Mouse (Mus musculus) megakaryocyte, embryonic 14.5 days (primary cell): ENCODE measurements around the gene Shank3. TPM values are rescaled to one million over a fixed set of nuclear protein-coding genes. Genes with fewer than 3 reads are reported as not detected.

ENCODE experiments used
- H3K27me3 ChIP-seq: replicated peaks from 2 replicates; pipeline ENCODE3; 2012; ENCODE audit warnings: inconsistent platforms
- H3K36me3 ChIP-seq: replicated peaks from 2 replicates; pipeline ENCODE3; 2012; ENCODE audit warnings: low read length, inconsistent platforms, mixed read lengths
- H3K4me1 ChIP-seq: 2 replicates; pipeline ENCODE4 v1.6.1; 2012; ENCODE audit warnings: inconsistent platforms
- H3K4me3 ChIP-seq: replicated peaks from 2 replicates; pipeline ENCODE3; 2012; ENCODE audit warnings: moderate library complexity, mild to moderate bottlenecking, inconsistent platforms
- H3K9me3 ChIP-seq: 2 replicates; pipeline ENCODE4 v1.6.1; 2012; ENCODE audit warnings: inconsistent platforms
- FLI1 ChIP-seq: IDR thresholded peaks from 2 replicates; pipeline ENCODE4 v1.6.1; 2012; ENCODE audit warnings: low read length, inconsistent platforms, mixed read lengths
- GATA1 ChIP-seq: IDR thresholded peaks from 3 replicates; pipeline ENCODE4 v1.6.1; 2012; ENCODE audit warnings: mixed read lengths, low read length, inconsistent platforms, borderline replicate concordance
- polyA plus RNA-seq: library from polyadenylated mRNA; stranded (reverse); fragments of >175 nt; gene quantifications from 2 replicates; pipeline ENCODE4 v1.2.3, GENCODE M21; 2012; ENCODE audit warnings: low replicate concordance; ENCODE audit not compliant: insufficient read depth

Shank3 gene
- polyA plus RNA-seq, 1 experiment: 37.4 TPM

DNA sequence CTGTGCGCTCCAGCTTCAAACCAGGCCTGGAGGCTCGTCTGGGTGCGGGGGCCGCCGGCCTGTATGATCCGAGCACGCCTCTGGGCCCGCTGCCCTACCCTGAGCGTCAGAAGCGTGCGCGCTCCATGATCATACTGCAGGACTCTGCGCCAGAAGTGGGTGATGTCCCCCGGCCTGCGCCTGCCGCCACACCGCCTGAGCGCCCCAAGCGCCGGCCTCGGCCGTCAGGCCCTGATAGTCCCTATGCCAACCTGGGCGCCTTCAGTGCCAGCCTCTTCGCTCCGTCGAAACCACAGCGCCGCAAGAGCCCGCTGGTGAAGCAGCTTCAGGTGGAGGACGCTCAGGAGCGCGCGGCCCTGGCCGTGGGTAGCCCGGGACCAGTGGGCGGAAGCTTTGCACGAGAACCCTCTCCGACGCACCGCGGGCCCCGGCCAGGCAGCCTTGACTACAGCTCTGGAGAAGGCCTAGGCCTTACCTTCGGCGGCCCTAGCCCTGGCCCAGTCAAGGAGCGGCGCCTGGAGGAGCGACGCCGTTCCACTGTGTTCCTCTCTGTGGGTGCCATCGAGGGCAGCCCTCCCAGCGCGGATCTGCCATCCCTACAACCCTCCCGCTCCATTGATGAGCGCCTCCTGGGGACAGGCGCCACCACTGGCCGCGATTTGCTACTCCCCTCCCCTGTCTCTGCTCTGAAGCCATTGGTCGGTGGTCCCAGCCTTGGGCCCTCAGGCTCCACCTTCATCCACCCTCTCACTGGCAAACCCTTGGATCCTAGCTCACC, 48.6 kb downstream of the Shank3 start:
- Histone ChIP-seq H3K36me3 (peaks cover 100% of the 10 kb centered on the region), H3K4me3 (no peak overlapping the region), H3K9me3 (no peaks in the 10 kb centered on the region), H3K4me1 (peaks cover 4% of the 10 kb centered on the region; the same call in 1 of the 2 replicates), H3K27me3 (no peaks in the 10 kb centered on the region)
- TF ChIP-seq GATA1: no peak
- TF ChIP-seq FLI1: no peak

DNA sequence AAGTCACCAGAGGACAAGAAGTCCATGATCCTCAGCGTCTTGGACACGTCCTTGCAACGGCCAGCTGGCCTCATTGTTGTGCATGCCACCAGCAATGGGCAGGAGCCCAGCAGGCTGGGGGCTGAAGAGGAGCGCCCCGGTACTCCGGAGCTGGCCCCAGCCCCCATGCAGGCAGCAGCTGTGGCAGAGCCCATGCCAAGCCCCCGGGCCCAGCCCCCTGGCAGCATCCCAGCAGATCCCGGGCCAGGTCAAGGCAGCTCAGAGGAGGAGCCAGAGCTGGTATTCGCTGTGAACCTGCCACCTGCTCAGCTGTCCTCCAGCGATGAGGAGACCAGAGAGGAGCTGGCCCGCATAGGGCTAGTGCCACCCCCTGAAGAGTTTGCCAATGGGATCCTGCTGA, 49.4 kb downstream of the Shank3 start:
- Histone ChIP-seq H3K27me3 (no peaks in the 10 kb centered on the region), H3K36me3 (peaks cover 99% of the 10 kb centered on the region), H3K4me1 (peaks cover 9% of the 10 kb centered on the region; the same call in 1 of the 2 replicates), H3K4me3 (no peak overlapping the region), H3K9me3 (no peaks in the 10 kb centered on the region)
- no peak for TF ChIP-seq GATA1
- TF ChIP-seq FLI1: no peak

DNA sequence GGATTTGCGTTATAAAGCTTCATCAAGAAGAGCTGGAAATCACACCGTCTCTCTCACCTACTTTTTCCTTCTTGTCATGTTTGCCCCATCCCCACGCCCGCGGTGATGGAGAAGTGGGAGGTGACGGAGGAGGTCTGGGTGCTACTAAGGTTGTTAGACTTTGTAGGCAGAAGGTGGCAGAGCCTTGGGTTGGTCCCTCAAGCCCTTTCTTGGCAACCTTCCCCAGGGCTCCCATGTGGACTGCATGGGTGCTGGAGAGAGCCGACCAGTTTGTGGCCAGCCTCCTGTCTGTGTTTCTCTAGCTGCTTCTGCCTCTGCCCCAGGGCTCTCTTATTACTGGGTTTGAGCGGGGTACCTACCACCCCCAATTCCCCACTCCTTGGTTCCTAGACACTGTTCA, 51.1 kb downstream of the Shank3 start:
- Histone ChIP-seq H3K9me3 (no peaks in the 10 kb centered on the region), H3K36me3 (peaks cover 99% of the 10 kb centered on the region), H3K4me3 (no peak overlapping the region), H3K27me3 (no peaks in the 10 kb centered on the region), H3K4me1 (peaks cover 22% of the 10 kb centered on the region)
- TF ChIP-seq GATA1: no peak

DNA sequence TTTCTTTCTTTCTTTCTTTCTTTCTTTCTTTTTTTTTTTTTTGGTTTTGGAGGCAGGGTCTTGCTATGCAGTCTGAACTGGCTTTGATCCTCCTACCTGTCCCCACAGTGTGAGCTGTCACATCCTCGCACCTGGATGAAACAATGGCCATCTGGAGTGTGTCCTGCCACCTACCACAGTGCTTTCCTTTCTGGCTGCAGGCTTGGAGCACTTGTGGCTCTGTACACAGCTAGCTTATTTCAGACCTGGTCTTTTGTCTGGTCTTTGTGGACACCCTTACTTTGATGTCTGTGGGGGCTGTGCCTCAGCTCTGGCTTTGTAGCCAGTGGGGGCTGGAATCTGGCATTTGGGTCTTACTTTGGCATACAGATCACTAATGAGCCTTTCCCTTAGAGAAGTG, 52.3 kb downstream of the Shank3 start:
- H3K4me1 ChIP-seq: peaks cover 27% of the 10 kb centered on the region
- H3K27me3 ChIP-seq: no peaks in the 10 kb centered on the region
- peaks cover 99% of the 10 kb centered on the region for H3K36me3 ChIP-seq
- TF ChIP-seq FLI1 (no peak), GATA1 (no peak)
- H3K4me3 ChIP-seq: no peak overlapping the region
- H3K9me3 ChIP-seq: no peaks in the 10 kb centered on the region

DNA sequence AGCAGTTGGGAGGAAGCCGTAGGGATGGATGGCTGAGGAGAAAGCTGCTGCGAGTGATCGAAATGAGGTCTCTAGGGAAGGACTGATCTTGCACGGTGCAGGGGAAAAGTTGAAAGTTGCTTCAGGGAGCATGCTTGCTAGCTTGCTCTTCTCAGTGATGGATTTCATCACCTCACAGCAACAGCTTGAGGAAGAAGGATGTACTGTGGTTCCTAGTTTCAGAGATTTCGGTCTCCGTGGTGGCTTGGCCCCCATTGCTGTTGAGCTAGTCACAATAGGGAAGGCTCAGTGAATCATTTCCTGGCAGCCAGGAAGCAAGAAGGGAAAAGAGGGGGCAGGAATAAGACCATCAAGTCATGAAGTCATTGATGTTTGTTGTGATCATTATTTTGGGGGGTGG, 56.2 kb downstream of the Shank3 start:
- no peak for TF ChIP-seq GATA1
- TF ChIP-seq FLI1: no peak
- H3K4me1 ChIP-seq: peaks cover 43% of the 10 kb centered on the region
- H3K9me3 ChIP-seq: no peaks in the 10 kb centered on the region

DNA sequence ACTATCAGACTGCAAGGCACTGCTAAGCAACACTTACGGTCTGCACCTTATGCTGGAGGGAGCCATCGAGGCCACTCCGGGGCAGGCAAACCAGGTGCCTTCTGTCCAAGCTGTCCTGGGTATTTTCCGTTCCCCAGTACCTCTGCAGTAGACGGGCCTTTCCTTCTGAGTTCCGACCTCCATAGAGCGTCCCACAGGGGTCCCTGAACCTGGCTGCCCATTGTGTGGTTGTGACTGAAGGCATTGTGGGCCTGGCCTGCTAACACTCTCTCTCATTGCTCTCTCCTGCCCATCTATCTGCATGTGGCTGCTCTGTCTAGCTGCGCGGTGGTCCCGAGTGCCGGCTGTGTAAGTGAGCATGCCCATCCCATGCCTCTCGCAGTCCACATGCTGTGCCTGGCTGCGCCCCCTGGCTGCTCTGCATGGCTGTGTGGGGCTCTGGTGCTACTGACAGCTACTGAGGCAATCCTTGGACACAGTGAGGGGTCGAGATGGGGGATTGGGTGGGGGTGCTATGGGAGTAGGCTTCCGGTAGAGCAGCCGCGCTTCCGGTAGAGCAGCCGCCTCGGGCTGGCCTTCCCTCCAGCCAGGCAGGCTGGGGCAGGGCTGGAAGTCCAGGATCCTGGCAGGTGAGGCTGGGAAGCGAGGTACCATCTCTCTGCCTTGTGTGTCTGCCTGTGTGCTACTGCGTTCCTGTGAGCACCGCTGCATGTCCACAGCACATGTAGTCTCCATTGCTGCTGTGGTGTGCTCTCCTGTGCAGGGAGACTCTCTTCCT, 57.2 kb downstream of the Shank3 start:
- Histone ChIP-seq H3K36me3 (peaks cover 90% of the 10 kb centered on the region), H3K27me3 (no peaks in the 10 kb centered on the region), H3K9me3 (no peaks in the 10 kb centered on the region), H3K4me1 (peaks cover 45% of the 10 kb centered on the region), H3K4me3 (peak overlapping the region; percentile 64)
- TF ChIP-seq FLI1 (no peak), GATA1 (no peak)

More for the DNA sequence above, 56.2 kb downstream of the Shank3 start:
- H3K36me3 ChIP-seq: peaks cover 91% of the 10 kb centered on the region
- H3K27me3 ChIP-seq: no peaks in the 10 kb centered on the region
- no peak overlapping the region for H3K4me3 ChIP-seq

DNA sequence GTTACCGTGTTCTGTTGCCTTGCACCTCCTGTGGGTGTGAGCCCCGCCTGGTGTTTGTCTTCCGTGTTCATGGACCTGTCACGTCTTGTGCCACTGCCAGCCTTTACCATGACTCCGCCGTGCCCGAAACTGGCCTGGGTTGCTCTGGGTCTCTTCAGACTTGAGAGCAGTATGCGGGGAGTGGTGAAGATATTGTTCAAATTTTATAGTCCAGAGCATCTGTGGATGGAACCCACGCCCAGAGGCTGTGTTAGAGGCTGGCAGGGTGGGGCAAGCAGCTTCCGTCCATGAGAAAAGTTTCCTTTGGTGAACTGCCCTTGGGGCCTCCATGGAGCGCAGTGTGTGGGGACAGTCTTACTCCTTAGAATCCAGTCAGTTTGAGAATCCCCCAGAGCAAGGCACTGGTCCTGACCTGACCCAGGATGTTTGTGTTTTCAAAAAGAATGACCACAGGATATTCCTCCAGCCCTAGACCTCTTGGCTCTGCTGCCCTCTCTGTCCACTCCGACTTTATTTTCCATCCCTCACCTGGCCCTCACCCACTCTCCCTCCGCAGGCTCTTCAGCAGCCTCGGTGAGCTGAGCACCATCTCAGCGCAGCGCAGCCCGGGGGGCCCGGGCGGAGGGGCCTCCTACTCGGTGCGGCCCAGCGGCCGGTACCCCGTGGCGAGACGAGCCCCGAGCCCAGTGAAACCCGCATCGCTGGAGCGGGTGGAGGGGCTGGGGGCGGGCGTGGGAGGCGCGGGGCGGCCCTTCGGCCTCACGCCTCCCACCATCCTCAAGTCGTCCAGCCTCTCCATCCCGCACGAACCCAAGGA, 58.0 kb downstream of the Shank3 start:
- TF ChIP-seq GATA1: no peak
- no peak for TF ChIP-seq FLI1
- Histone ChIP-seq H3K4me1 (peaks cover 46% of the 10 kb centered on the region), H3K27me3 (no peaks in the 10 kb centered on the region), H3K36me3 (peaks cover 83% of the 10 kb centered on the region), H3K9me3 (no peaks in the 10 kb centered on the region), H3K4me3 (peak overlapping the region; percentile 64)

DNA sequence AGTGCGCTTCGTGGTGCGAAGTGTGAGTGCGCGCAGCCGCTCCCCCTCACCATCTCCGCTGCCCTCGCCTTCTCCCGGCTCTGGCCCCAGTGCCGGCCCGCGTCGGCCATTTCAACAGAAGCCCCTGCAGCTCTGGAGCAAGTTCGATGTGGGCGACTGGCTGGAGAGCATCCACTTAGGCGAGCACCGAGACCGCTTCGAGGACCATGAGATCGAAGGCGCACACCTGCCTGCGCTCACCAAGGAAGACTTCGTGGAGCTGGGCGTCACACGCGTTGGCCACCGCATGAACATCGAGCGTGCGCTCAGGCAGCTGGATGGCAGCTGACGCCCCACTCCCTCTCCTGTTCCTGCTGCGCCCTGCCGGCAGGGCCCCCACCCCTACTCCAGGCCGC, 58.6 kb downstream of the Shank3 start:
- TF ChIP-seq GATA1 (no peak), FLI1 (no peak)
- Histone ChIP-seq H3K4me1 (peaks cover 46% of the 10 kb centered on the region), H3K36me3 (peaks cover 77% of the 10 kb centered on the region), H3K9me3 (no peaks in the 10 kb centered on the region), H3K27me3 (no peaks in the 10 kb centered on the region), H3K4me3 (peak overlapping the region; percentile 14)

DNA sequence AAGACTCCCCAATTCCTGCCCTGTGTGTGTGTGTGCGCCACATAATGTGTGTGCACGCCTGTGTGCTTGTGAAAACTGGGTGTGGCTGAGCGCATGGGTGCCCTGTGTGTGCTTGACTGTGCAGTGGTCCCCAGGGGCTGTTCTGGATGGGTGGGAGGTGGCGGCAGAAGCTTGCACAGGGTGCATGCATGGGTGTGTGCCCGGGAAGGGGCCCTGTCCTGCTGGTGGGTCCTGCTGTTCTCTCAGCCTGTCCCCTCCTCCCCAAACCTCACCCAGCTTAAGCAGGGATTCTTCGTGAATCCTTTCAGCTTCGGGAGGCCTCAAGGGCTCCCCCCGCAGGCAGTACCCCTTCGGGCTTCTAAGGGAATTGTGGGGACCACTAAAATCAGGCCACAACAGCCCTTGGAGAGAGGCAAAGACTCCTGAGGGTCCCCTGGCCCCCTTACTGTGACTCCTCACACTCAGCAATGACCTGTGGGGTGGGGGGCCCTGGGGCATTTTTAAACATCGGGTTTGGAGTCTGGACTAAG, 59.8 kb downstream of the Shank3 start:
- H3K27me3 ChIP-seq: no peaks in the 10 kb centered on the region
- peaks cover 39% of the 10 kb centered on the region for H3K4me1 ChIP-seq
- no peaks in the 10 kb centered on the region for H3K9me3 ChIP-seq
- H3K36me3 ChIP-seq: peaks cover 66% of the 10 kb centered on the region
- no peak for TF ChIP-seq FLI1
- TF ChIP-seq GATA1: no peak
- no peak overlapping the region for H3K4me3 ChIP-seq
